Mouse (Mus musculus) kidney, embryonic 14.5 days (tissue): ENCODE measurements around the gene Xrcc6. TPM values are rescaled to one million over a fixed set of nuclear protein-coding genes. Genes with fewer than 3 reads are reported as not detected.

Experiments used
- ATAC-seq: fragments of 200-750 bp; cut with Nextera tagmentation; 2 replicates; pipeline ENCODE4 v1.8.0; 2017; ENCODE audit warnings: moderate number of reproducible peaks, mild to moderate bottlenecking, moderate TSS enrichment, moderate library complexity; ENCODE audit not compliant: low FRiP score, low TSS enrichment
- H3K27ac ChIP-seq: fragments of 300-500 bp; sonication (generic); 2 replicates; pipeline ENCODE4 v1.5.1; 2014; ENCODE audit warnings: low read depth, mild to moderate bottlenecking, low read length, moderate library complexity, mixed read lengths
- H3K27me3 ChIP-seq: fragments of 300-500 bp; sonication (generic); 2 replicates; pipeline ENCODE4 v1.6.1; 2014; ENCODE audit warnings: mild to moderate bottlenecking, low read length; ENCODE audit not compliant: control insufficient read depth, insufficient read depth
- H3K36me3 ChIP-seq: fragments of 300-500 bp; sonication (generic); 2 replicates; pipeline ENCODE4 v1.6.1; 2014; ENCODE audit warnings: low read length, mixed read lengths; ENCODE audit not compliant: control insufficient read depth, insufficient read depth
- H3K4me1 ChIP-seq: fragments of 300-500 bp; sonication (generic); 2 replicates; pipeline ENCODE4 v1.6.1; 2014; ENCODE audit warnings: low read length, mixed read lengths; ENCODE audit not compliant: control insufficient read depth, insufficient read depth
- H3K4me2 ChIP-seq: fragments of 300-500 bp; sonication (generic); replicated peaks from 2 replicates; pipeline ENCODE4 v1.6.1; 2014; ENCODE audit warnings: low read depth, mild to moderate bottlenecking, low read length
- H3K4me3 ChIP-seq: fragments of 300-500 bp; sonication (generic); 2 replicates; pipeline ENCODE4 v1.5.1; 2014; ENCODE audit warnings: mild to moderate bottlenecking, low read length
- H3K9ac ChIP-seq: fragments of 300-500 bp; sonication (generic); 2 replicates; pipeline ENCODE4 v1.6.1; 2014; ENCODE audit warnings: low read depth, mild to moderate bottlenecking, low read length, moderate library complexity
- H3K9me3 ChIP-seq: fragments of 300-500 bp; sonication (generic); 2 replicates; pipeline ENCODE4 v1.6.1; 2016; ENCODE audit warnings: low read length; ENCODE audit not compliant: control insufficient read depth
- WGBS: fragments of 180-500 bp; shearing (Covaris S2); extraction: QIAGEN DNeasy Blood & Tissue Kit; methylation state at CpG from one replicate; pipeline ENCODE4 v1.1.7; 2014; 5-methylcytosine and 5-hydroxymethylcytosine counted together
- polyA plus RNA-seq: library from polyadenylated mRNA; unstranded; fragments of >200 nt; fragmentation: Nextera tagmentation; extraction: Ambion mirVana; gene quantifications from 2 replicates; pipeline ENCODE4 v1.2.1, GENCODE M21; 2014

Gene Xrcc6
- polyA plus RNA-seq, 1 experiment from 2014 or later = 87.6 TPM

DNA sequence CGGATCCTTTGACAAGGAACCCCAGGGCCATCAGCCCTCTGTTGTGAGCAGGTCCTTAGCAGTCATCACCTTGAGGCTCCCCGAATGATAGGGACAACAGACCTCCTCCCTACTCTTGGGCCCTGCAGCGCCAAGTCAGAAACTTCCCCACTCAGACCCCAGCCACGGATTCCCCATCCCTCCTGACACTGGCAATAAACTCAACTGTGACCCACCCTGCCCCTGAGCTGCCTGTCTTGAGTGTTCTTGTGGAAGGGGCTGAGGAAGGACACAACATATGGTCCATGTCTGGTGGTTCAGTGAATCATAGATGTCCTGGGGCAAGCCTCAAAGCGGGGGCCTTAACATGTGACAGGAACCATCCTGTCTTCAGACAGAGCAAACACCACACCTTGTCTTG is 36.9 kb upstream of the Xrcc6 start:
- Histone ChIP-seq H3K9ac (no peak overlapping the region), H3K4me3 (no peak overlapping the region), H3K4me1 (no peaks in the 10 kb centered on the region), H3K36me3 (peaks cover 19% of the 10 kb centered on the region), H3K4me2 (no peak overlapping the region), H3K27me3 (no peaks in the 10 kb centered on the region), H3K9me3 (no peaks in the 10 kb centered on the region), H3K27ac (no peak overlapping the region)
- WGBS = 65% methylated on average over 5 of the region's 5 CpGs
- no peak for ATAC-seq

DNA sequence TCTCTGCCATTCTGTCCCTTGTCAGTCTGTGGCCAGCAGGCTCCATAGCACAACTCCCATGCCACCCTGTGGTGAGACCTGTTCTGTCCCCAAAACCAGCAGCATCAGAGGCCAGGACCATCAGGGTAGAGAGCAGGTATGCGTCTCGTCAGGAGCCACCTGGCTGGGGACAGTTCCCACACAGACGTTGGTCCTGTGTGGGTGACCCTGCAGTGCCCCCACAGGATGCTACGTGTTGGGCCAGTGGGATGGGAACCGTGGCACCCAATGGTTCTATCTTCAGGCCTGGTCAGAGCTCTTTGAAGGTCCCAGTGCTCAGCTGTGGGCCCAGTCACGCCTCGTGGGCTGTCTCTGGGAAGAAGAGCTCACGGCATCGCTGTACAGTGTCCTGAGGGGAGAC is 36.5 kb upstream of the Xrcc6 start:
- WGBS = 88% methylated on average over 9 of the region's 9 CpGs
- H3K4me3 ChIP-seq = no peak overlapping the region
- no peak overlapping the region for H3K4me2 ChIP-seq
- no peaks in the 10 kb centered on the region for H3K27me3 ChIP-seq
- no peak overlapping the region for H3K9ac ChIP-seq
- peaks cover 19% of the 10 kb centered on the region for H3K36me3 ChIP-seq
- no peaks in the 10 kb centered on the region for H3K9me3 ChIP-seq
- no peak for ATAC-seq
- no peak overlapping the region for H3K27ac ChIP-seq
- no peaks in the 10 kb centered on the region for H3K4me1 ChIP-seq

DNA sequence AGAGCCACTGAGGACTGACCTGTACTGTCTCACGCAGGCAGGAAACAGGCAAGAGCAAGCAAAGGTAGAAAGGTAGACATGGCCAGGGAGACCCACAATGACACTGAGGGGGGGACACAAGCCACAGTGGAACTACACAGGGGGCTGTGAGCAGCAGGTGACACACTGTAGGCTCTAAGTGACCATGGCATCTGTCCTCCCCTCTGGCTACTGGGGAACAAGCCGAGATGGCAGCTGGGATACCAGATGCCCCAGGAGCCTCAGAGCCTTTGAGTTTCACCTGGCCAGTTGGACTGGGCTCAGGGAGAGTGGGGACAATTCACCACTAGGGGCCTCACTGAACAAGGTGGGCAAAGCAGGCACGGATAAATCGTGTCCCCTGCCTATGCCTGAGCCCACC is 35.3 kb upstream of the Xrcc6 start:
- H3K4me1 ChIP-seq = no peaks in the 10 kb centered on the region
- no peak overlapping the region for H3K4me2 ChIP-seq
- H3K27ac ChIP-seq = no peak overlapping the region
- ATAC-seq = no peak
- no peaks in the 10 kb centered on the region for H3K27me3 ChIP-seq
- WGBS = 81% methylated on average over 4 of the region's 4 CpGs
- no peak overlapping the region for H3K9ac ChIP-seq
- no peak overlapping the region for H3K4me3 ChIP-seq
- peaks cover 19% of the 10 kb centered on the region for H3K36me3 ChIP-seq
- no peaks in the 10 kb centered on the region for H3K9me3 ChIP-seq

DNA sequence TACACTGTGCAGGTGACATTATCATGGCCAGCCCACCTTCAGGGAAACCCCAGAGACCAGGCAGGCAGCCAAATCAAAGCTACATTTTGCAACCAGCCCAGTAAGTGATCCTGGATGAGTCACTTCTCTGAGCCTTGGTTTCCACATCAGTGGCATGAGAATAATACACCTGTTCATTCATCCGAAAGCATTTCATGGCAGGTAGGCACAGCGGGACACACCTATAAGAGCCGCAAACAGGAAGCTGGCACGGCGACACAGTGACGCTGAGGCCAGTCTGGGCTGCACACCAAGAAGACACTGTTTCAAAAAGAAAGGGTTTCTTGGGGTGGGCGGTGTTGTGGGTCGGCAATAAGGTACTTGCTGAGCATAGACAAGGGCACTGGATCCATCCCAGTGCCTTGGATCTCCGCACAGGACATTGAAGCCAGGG is 33.5 kb upstream of the Xrcc6 start:
- 95% methylated on average over 9 of the region's 9 CpGs for WGBS
- no peaks in the 10 kb centered on the region for H3K9me3 ChIP-seq
- H3K27ac ChIP-seq = no peak overlapping the region
- H3K9ac ChIP-seq = no peak overlapping the region
- no peak overlapping the region for H3K4me2 ChIP-seq
- H3K4me1 ChIP-seq = no peaks in the 10 kb centered on the region
- no peak overlapping the region for H3K4me3 ChIP-seq
- H3K27me3 ChIP-seq = no peaks in the 10 kb centered on the region
- ATAC-seq = no peak
- H3K36me3 ChIP-seq = peaks cover 19% of the 10 kb centered on the region

DNA sequence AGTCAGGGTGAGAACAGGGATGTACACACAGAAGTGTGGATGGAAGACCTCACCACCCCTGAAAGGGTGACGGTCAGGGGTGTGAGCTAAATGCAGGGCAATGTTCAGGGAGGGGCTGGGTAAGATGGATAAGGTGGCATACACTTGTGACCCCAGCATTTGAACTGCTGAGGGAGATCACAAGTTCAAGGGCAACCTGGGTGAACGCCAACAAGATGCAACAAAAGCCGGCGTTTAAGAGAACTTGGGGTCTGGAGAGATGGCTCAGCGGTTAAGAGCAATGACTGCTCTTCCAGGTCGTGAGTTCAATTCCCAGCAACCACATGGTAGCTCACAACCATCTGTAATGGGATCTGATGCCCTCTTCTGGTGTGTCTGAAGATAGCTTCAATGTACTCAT is 32.9 kb upstream of the Xrcc6 start:
- Histone ChIP-seq H3K4me1 (0 out of 2 replicates have a peak, but pooled peaks cover 1% of the 10 kb centered on the region), H3K36me3 (peaks cover 19% of the 10 kb centered on the region), H3K9me3 (no peaks in the 10 kb centered on the region), H3K27me3 (no peaks in the 10 kb centered on the region), H3K4me3 (no peak overlapping the region), H3K4me2 (no peak overlapping the region), H3K9ac (no peak overlapping the region), H3K27ac (no peak overlapping the region)
- WGBS = 93% methylated on average over 6 of the region's 6 CpGs
- ATAC-seq = no peak

DNA sequence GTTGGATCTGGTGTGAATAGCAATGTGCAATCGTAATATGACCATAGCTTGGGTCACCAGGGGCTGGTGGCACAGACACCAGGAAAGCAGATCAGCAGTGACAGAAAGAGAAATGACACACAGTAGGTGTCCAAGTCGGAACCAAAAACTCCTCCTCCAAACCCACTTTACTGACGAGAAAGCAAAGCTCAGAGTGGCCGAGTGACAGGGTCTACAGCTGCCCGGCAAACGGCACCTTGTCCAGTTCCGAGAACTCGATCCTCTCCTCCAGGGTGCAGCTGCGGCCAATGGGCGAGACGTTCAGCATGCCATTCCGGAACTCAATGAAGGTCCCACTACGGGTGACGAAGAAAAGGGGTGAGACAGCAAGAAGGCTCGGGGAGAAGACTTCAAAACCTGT is 32.2 kb upstream of the Xrcc6 start:
- no peak overlapping the region for H3K27ac ChIP-seq
- peaks cover 19% of the 10 kb centered on the region for H3K36me3 ChIP-seq
- H3K4me2 ChIP-seq = no peak overlapping the region
- H3K27me3 ChIP-seq = no peaks in the 10 kb centered on the region
- no peak overlapping the region for H3K9ac ChIP-seq
- no peak for ATAC-seq
- WGBS = 92% methylated on average over 15 of the region's 15 CpGs
- H3K4me3 ChIP-seq = no peak overlapping the region
- H3K9me3 ChIP-seq = no peaks in the 10 kb centered on the region
- 0 out of 2 replicates have a peak, but pooled peaks cover 4% of the 10 kb centered on the region for H3K4me1 ChIP-seq

DNA sequence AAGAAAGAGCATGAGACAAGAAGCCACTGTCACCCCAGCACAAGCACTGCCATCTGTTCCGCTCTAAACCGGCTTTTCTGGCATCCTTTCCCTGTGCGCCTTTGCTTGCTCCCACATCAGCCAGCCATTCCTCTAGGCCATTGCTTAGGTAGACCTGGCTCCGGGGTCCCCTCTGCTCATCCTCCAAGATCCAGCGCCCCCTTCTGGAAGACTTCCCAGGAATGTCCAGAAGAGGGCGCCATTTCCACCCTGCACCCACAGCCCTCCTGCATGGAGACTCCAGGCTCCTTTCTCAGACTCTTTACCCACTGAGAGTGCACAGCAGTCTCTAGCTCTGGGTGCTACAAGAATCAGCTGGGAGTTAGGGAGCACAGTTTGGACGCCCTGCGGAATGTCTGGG is 31.2 kb upstream of the Xrcc6 start:
- Histone ChIP-seq H3K4me2 (no peak overlapping the region), H3K4me1 (0 out of 2 replicates have a peak, but pooled peaks cover 4% of the 10 kb centered on the region), H3K4me3 (no peak overlapping the region), H3K36me3 (peaks cover 13% of the 10 kb centered on the region), H3K27me3 (no peaks in the 10 kb centered on the region), H3K27ac (no peak overlapping the region), H3K9me3 (no peaks in the 10 kb centered on the region), H3K9ac (no peak overlapping the region)
- ATAC-seq = no peak
- WGBS = 65% methylated on average over 8 of the region's 8 CpGs

DNA sequence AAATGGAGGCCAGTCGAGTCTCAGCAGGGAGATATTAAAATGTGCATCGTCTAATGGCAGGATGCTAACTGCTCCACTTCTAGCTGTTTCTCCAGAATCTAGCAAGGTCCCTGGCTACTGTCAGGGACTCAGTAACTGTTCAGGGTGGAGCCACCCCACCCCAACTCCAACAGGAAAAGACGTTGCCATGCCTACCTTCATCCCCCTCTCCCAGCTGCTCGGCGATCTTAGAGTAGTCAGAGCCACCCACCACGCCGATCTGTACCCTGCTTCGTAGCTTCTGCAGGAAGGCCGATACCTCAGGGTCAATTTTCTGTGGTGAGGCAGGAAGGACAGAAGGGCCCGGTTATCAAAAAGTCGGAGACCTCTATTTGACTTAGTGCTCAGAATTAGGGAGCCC is 30.0 kb upstream of the Xrcc6 start:
- Histone ChIP-seq H3K4me3 (no peak overlapping the region), H3K4me2 (no peak overlapping the region), H3K9me3 (no peaks in the 10 kb centered on the region), H3K4me1 (0 out of 2 replicates have a peak, but pooled peaks cover 4% of the 10 kb centered on the region), H3K9ac (no peak overlapping the region), H3K27ac (no peak overlapping the region), H3K27me3 (no peaks in the 10 kb centered on the region), H3K36me3 (peaks cover 8% of the 10 kb centered on the region)
- 87% methylated on average over 11 of the region's 11 CpGs for WGBS
- ATAC-seq = no peak

DNA sequence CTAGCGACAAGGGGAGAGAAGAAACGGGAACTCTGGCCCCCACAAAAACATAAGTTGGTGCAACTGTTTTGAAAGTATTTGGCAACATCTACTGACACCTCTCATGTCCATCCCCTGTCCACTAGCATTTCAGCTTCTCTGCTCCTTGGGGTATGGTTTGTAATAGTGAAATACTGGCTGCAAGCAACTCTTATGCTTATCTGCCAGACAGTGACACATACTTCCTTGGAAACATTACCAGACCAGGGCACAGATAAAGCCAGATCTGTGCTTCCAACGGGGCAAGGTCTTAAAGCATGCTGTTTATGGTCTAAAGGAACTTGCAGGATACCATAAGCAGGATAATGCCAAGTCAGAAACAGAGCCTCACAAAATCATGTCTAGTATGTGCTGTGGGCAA is 28.7 kb upstream of the Xrcc6 start:
- no peak overlapping the region for H3K9ac ChIP-seq
- H3K9me3 ChIP-seq = no peaks in the 10 kb centered on the region
- no peak overlapping the region for H3K4me2 ChIP-seq
- H3K27ac ChIP-seq = no peak overlapping the region
- 87% methylated on average over 3 of the region's 3 CpGs for WGBS
- H3K27me3 ChIP-seq = no peaks in the 10 kb centered on the region
- H3K36me3 ChIP-seq = peaks cover 8% of the 10 kb centered on the region
- ATAC-seq = no peak
- no peak overlapping the region for H3K4me3 ChIP-seq
- H3K4me1 ChIP-seq = 0 out of 2 replicates have a peak, but pooled peaks cover 4% of the 10 kb centered on the region
